Mouse (Mus musculus) pancreas, adult 10 weeks (tissue): ENCODE measurements around the gene Fam71a. TPM values are rescaled to one million over a fixed set of nuclear protein-coding genes. Genes with fewer than 3 reads are reported as not detected.

Experiments used
- polyA plus RNA-seq: library from polyadenylated mRNA; stranded (reverse); fragments of 350-450 nt; fragmentation: Illumina TruSeq; extraction: RNeasy Lipid Tissue Mini Kit (QIAGEN cat#74804); gene quantifications from one replicate; pipeline ENCODE4 v1.2.3, GENCODE M21; 2015; ENCODE audit warnings: low read depth, low replicate concordance; ENCODE audit not compliant: insufficient read depth

Fam71a gene
- not detected for polyA plus RNA-seq

DNA sequence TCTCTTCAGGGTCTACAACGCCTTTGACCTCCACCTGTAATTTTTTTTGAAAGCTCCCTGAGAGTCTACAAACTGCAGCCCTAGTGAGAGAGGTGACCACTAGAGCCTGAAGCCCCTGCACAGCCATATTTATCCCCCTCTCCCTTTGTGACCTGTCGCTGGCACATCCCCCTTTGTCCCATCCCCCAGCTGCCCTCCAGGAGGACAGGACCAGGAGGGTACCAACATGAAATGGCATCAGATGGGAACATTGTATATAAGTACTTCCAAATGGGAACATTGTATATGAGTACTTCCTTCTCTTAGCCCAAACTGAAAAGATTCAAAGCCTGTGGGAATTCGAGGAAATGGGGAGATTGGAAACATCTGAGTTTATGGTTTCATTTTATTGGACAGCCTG is at the start of gene Fam71a:
TSS of gene Fam71a (minus strand) at position 101 of the 400 bp plus-strand sequence.

Other genes starting within 250 kb of the Fam71a start
- gene Angel2, start 239.7 kb downstream of the Fam71a start, polyA plus RNA-seq = 7.1 TPM
- gene Vash2, start 185.5 kb downstream of the Fam71a start, polyA plus RNA-seq = not detected
- 3.6 TPM for gene Flvcr1, start 138.7 kb downstream of the Fam71a start, polyA plus RNA-seq
- gene Spata45, start 128.2 kb downstream of the Fam71a start, polyA plus RNA-seq = not detected
- gene Tatdn3, start 101.9 kb downstream of the Fam71a start, polyA plus RNA-seq = 10.7 TPM
- gene Nsl1, start 101.8 kb downstream of the Fam71a start, polyA plus RNA-seq = not detected
- 1.9 TPM for gene Batf3, start 67.0 kb downstream of the Fam71a start, polyA plus RNA-seq
- 6.2 TPM for gene Atf3, start 53.2 kb upstream of the Fam71a start, polyA plus RNA-seq
- gene Nenf, start 153.4 kb upstream of the Fam71a start, polyA plus RNA-seq = 38.0 TPM
- gene Tmem206, start 161.1 kb upstream of the Fam71a start, polyA plus RNA-seq = 4.1 TPM
- gene Ppp2r5a, start 238.5 kb upstream of the Fam71a start, polyA plus RNA-seq = 28.2 TPM